Mouse (Mus musculus) heart, adult 8-10 months (tissue): ENCODE measurements at regions not wholly inside any gene's neighbourhood (a gene's known extent, or its start where the extent isn't known, plus 50 kb on each side); places are given as distances from the start of the nearest gene placed in this dataset.
A peak's percentile ranks its signal among the peaks of the same experiment; 100 is the strongest.

Experiments used
- DNase-seq: peaks from one replicate; pipeline ENCODE4 v3.0.0; 2022; ENCODE audit warnings: low spot score

GRCm38 (mm10) chr10:96325297-96325696, 188.9 kb downstream of the Gm5426 start:
- DNase-seq, result no peak

GRCm38 (mm10) chr10:96330639-96331487, 194.5 kb downstream of the Gm5426 start:
- no peak for DNase-seq

- DNase-seq, result peak; percentile 88
These were observed 196.4 kb downstream of the Gm5426 start for GRCm38 (mm10) chr10:96332731-96333201.

GRCm38 (mm10) chr10:96333224-96333623, 196.8 kb downstream of the Gm5426 start:
- DNase-seq, result peak; percentile 37

GRCm38 (mm10) chr10:96336271-96336670, 199.9 kb downstream of the Gm5426 start:
- no peak for DNase-seq

GRCm38 (mm10) chr10:96337088-96337666, 200.8 kb downstream of the Gm5426 start:
- no peak for DNase-seq

GRCm38 (mm10) chr10:96337797-96338608, 201.6 kb downstream of the Gm5426 start:
- no peak for DNase-seq

- DNase-seq, result no peak
These were observed 202.2 kb downstream of the Gm5426 start for GRCm38 (mm10) chr10:96338609-96338978.

GRCm38 (mm10) chr10:96342476-96342875, 206.1 kb downstream of the Gm5426 start:
- no peak for DNase-seq

GRCm38 (mm10) chr10:96343666-96344065, 207.3 kb downstream of the Gm5426 start:
- DNase-seq, result no peak

- no peak for DNase-seq
These were observed 214.3 kb downstream of the Gm5426 start for GRCm38 (mm10) chr10:96350692-96351091.

- no peak for DNase-seq
These were observed 214.9 kb downstream of the Gm5426 start for GRCm38 (mm10) chr10:96351320-96351719.

GRCm38 (mm10) chr10:96356980-96357624, 220.7 kb downstream of the Gm5426 start:
- no peak for DNase-seq

GRCm38 (mm10) chr10:96357632-96358031, 221.2 kb downstream of the Gm5426 start:
- DNase-seq, result no peak

GRCm38 (mm10) chr10:96358984-96359383, 222.6 kb downstream of the Gm5426 start:
- no peak for DNase-seq

GRCm38 (mm10) chr10:96362211-96362610, 225.8 kb downstream of the Gm5426 start:
- no peak for DNase-seq

GRCm38 (mm10) chr10:96363867-96364266, 227.5 kb downstream of the Gm5426 start:
- no peak for DNase-seq

- no peak for DNase-seq
These were observed 228.7 kb downstream of the Gm5426 start for GRCm38 (mm10) chr10:96365101-96365500.

- DNase-seq, result no peak
These were observed 230.5 kb downstream of the Gm5426 start for GRCm38 (mm10) chr10:96366871-96367270.

- DNase-seq, result peak; percentile 15
These were observed 234.3 kb downstream of the Gm5426 start for GRCm38 (mm10) chr10:96370547-96371320.

- DNase-seq, result no peak
These were observed 234.9 kb downstream of the Gm5426 start for GRCm38 (mm10) chr10:96371321-96371653.
